Mouse (Mus musculus): ENCODE results near the gene Prss23.

The Prss23 gene

GRCm38 (mm10) chr7:89508672-89509071, 18.3 kb downstream of the Prss23 start:
- DNase-seq (ENCODE audit: low read depth) = no peak

DNA sequence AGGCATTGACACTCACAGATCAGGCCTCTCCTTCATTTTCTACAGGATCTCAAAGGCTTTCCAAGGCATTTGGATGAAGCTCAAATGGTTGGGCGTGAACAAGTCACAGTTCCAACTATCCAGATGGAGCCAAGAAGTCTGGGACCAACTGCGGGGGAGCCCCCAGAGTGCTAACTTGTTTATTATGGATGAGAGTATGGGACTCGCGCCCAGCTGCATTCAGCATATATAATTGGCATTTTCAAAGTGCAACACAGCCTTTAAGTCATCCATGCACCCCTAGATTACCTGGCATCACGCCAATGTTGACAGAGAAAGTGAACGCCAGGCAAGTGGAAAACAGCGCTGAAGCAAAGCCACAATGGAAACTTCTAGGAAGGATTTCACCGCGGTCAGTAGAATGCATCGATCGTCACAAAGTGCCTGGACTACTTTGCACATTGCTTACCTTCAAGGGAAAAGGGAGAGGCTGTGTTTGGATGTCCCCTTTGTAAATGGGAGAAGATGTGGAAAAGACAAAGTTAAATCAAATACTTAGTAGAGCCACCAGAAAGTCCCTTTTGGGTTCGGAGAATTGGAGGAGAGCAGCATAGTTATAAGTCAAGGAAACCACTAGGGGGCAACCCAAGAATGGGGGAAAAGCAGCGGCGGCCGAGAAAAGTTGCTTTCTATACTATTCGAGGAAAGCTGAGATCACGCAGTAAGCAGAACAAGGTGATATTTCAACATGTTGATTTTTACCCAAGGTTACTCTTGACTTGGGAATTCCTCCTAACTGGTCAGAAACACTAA, 27.3 kb downstream of the Prss23 start:
- DNase-seq (ENCODE audit: low read depth) = peak; percentile 44

- no peak for DNase-seq (ENCODE audit: low read depth)
These were observed 43.0 kb downstream of the Prss23 start for GRCm38 (mm10) chr7:89483769-89484568.

GRCm38 (mm10) chr7:89481723-89482122, 45.3 kb downstream of the Prss23 start:
- peak; percentile 80 for DNase-seq (ENCODE audit: low read depth)

- DNase-seq (ENCODE audit: low read depth) = no peak
These were observed 48.5 kb downstream of the Prss23 start for GRCm38 (mm10) chr7:89478490-89478889.

GRCm38 (mm10) chr7:89477294-89477999, 49.5 kb downstream of the Prss23 start:
- DNase-seq (ENCODE audit: low read depth) = peak; percentile 39

GRCm38 (mm10) chr7:89473442-89473841, 53.5 kb downstream of the Prss23 start:
- peak; percentile 36 for DNase-seq (ENCODE audit: low read depth)

- DNase-seq (ENCODE audit: low read depth) = no peak
These were observed 63.0 kb downstream of the Prss23 start for GRCm38 (mm10) chr7:89463775-89464592.

GRCm38 (mm10) chr7:89463246-89463645, 63.7 kb downstream of the Prss23 start:
- no peak for DNase-seq (ENCODE audit: low read depth)

GRCm38 (mm10) chr7:89462646-89463207, 64.3 kb downstream of the Prss23 start:
- no peak for DNase-seq (ENCODE audit: low read depth)

DNA sequence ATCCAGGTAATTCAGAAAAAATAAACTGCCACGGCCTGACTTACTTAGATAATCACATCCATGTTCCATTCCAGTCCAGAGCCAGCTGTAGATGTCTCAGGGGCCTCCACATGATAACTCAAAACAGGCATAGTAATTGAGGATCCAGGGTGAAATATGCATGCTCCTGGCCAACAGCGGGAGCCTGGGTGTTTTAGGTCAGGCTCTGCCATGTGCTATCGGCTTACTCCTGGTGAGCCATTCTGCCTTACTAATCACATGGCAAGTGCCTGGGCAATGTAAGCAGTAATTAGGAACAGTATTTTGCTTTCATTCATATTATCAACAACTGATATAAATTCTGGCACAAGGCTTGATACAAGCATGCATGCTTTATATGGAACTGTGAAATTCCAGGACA, 65.6 kb downstream of the Prss23 start:
- no peak for DNase-seq (ENCODE audit: low read depth)

DNA sequence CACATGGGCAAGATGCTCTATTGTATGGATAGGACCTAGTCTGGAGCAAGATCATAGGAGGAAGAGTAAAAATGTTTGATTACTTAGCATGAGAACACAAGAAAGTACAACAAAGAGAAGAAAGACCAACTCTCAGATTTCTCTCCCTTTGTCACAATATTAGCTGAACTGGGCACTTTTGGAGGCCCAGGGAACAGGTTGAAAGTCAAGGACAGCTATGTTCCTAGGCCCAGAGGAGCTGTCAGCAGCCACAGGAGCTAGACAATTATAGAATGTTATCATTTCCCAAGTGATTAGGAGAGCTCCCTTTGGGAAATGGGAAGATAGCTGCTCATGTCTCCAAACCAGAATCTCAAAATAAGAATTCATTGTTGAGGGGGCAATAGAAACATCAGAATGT, 66.1 kb downstream of the Prss23 start:
- DNase-seq (ENCODE audit: low read depth) = no peak

- no peak for DNase-seq (ENCODE audit: low read depth)
These were observed 67.3 kb downstream of the Prss23 start for GRCm38 (mm10) chr7:89459691-89460090.
